In the genomic region with DNA sequence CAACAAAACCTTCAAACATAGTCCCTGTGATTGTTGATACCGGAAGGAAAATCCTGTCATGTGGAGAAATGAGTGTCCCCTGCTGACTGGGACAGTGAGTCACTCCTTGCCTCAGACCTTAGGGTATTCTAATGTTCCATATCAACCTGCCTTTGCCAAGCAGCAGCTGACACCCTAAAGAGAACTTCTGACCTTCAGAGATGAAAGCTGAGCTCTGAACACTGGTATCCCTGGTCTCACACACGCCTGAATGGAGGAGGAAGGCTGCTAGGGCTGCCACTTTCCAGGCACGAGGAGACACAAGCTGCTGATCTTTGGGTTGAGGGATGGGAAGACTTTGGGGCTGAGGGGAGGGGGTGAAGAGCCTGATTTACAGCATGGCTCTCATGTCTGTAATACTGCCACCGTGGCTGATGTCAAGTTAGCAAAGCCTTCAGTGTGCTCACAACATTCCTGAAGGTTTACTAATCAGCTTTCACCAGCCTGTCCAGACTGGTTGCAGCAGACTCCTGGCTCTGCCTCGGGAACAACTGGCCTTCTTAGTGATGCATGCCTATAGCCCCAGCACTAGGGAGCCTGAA, we compare ENCODE assay signal across 8 mouse cellular contexts. TPM values are rescaled to one million over a fixed set of nuclear protein-coding genes. Genes with fewer than 3 reads are reported as not detected.
DNase-seq lines count a peak whose midpoint lies in the region; ATAC-seq and TF ChIP-seq lines count a peak whose summit lies in the region.

No protein-coding gene starts in this region.

- no peak for TF ChIP-seq EP300 in heart, postnatal 0 days (IDR thresholded peaks at IDR 0.05; ENCODE audit: low read depth)

- no peak overlapping the region for H3K27ac ChIP-seq in embryonic facial prominence, embryonic 11.5 days (replicated peaks; ENCODE audit: low read depth, low read length)
- peak overlapping the region; percentile 85 for H3K27ac ChIP-seq in heart, postnatal 0 days (ENCODE audit: low read depth)
- H3K27ac ChIP-seq in lung, embryonic 14.5 days (ENCODE audit: low read depth): peak overlapping the region; percentile 80
- no peak overlapping the region for H3K27ac ChIP-seq in hindbrain, embryonic 12.5 days
- no peak overlapping the region for H3K27ac ChIP-seq in midbrain, embryonic 14.5 days (replicated peaks; ENCODE audit: low read depth, low read length)

- H3K4me3 ChIP-seq in embryonic facial prominence, embryonic 11.5 days (ENCODE audit: low read depth, low read length): no peak overlapping the region
- no peak overlapping the region for H3K4me3 ChIP-seq in heart, postnatal 0 days (ENCODE audit: low read depth, low read length)
- no peak overlapping the region for H3K4me3 ChIP-seq in lung, embryonic 14.5 days (ENCODE audit: low read depth, low read length)
- no peak overlapping the region for H3K4me3 ChIP-seq in hindbrain, embryonic 12.5 days
- H3K4me3 ChIP-seq in midbrain, embryonic 14.5 days (replicated peaks; ENCODE audit: low read depth, low read length): no peak overlapping the region

- no peak for ATAC-seq in embryonic facial prominence, embryonic 11.5 days (replicated peaks; ENCODE audit: insufficient number of reproducible peaks, low FRiP score, low TSS enrichment, low read depth)
- ATAC-seq in heart, postnatal 0 days (ENCODE audit: insufficient read depth, low read depth): peak; percentile 91
- peak; percentile 47; the same call in 1 of the 2 replicates for ATAC-seq in lung, embryonic 14.5 days (ENCODE audit: insufficient read depth)
- no peak for ATAC-seq in hindbrain, embryonic 12.5 days (ENCODE audit: low FRiP score)
- no peak for ATAC-seq in midbrain, embryonic 14.5 days (ENCODE audit: low FRiP score, low TSS enrichment)
- no peak for ATAC-seq in activated CD4-positive, CD25-positive, alpha-beta regulatory T cell, adult 4 months

- no peaks in the 10 kb centered on the region for H3K36me3 ChIP-seq in embryonic facial prominence, embryonic 11.5 days (replicated peaks; ENCODE audit: control insufficient read depth, insufficient read depth, low read depth, low read length)
- H3K36me3 ChIP-seq in heart, postnatal 0 days (replicated peaks; ENCODE audit: control insufficient read depth, insufficient read depth, low read length): no peaks in the 10 kb centered on the region
- no peaks in the 10 kb centered on the region for H3K36me3 ChIP-seq in lung, embryonic 14.5 days (ENCODE audit: insufficient read depth)
- H3K36me3 ChIP-seq in hindbrain, embryonic 12.5 days: no peaks in the 10 kb centered on the region
- no peaks in the 10 kb centered on the region for H3K36me3 ChIP-seq in midbrain, embryonic 14.5 days (ENCODE audit: control insufficient read depth, insufficient read depth, low read length)

- no peak overlapping the region; the same call in 1 of the 2 replicates for H3K9ac ChIP-seq in embryonic facial prominence, embryonic 11.5 days (replicated peaks; ENCODE audit: low read length)
- H3K9ac ChIP-seq in heart, postnatal 0 days (replicated peaks; ENCODE audit: low read depth, low read length): no peak overlapping the region; the same call in 1 of the 2 replicates
- no peak overlapping the region for H3K9ac ChIP-seq in lung, embryonic 14.5 days
- no peak overlapping the region for H3K9ac ChIP-seq in hindbrain, embryonic 12.5 days
- H3K9ac ChIP-seq in midbrain, embryonic 14.5 days (replicated peaks; ENCODE audit: low read length): no peak overlapping the region

- WGBS in embryonic facial prominence, embryonic 11.5 days: 61% methylated on average over 5 of the region's 5 CpGs
- WGBS in heart, postnatal 0 days: 19% methylated on average over 5 of the region's 5 CpGs
- 36% methylated on average over 5 of the region's 5 CpGs for WGBS in lung, embryonic 14.5 days
- WGBS in hindbrain, embryonic 12.5 days: 50% methylated on average over 5 of the region's 5 CpGs
- 56% methylated on average over 5 of the region's 5 CpGs for WGBS in midbrain, embryonic 14.5 days

- H3K9me3 ChIP-seq in embryonic facial prominence, embryonic 11.5 days (replicated peaks; ENCODE audit: control insufficient read depth, low read length): no peaks in the 10 kb centered on the region
- H3K9me3 ChIP-seq in heart, postnatal 0 days (replicated peaks; ENCODE audit: control insufficient read depth, low read length): no peaks in the 10 kb centered on the region
- H3K9me3 ChIP-seq in lung, embryonic 14.5 days (ENCODE audit: low read depth, low read length): no peaks in the 10 kb centered on the region
- H3K9me3 ChIP-seq in hindbrain, embryonic 12.5 days (replicated peaks): peaks cover 2% of the 10 kb centered on the region
- peaks cover 2% of the 10 kb centered on the region; the same call in 1 of the 2 replicates for H3K9me3 ChIP-seq in midbrain, embryonic 14.5 days (ENCODE audit: control insufficient read depth, low read length)

- no peak for TF ChIP-seq CTCF in heart, postnatal 0 days (IDR thresholded peaks at IDR 0.05; ENCODE audit: low read depth)
- TF ChIP-seq CTCF in lung, embryonic 14.5 days (IDR thresholded peaks at IDR 0.05; ENCODE audit: low read depth): no peak

- peak; percentile 72 for DNase-seq in MN1 (ENCODE audit: low spot score)
- DNase-seq in embryonic facial prominence, embryonic 11.5 days (ENCODE audit: low spot score): peak; percentile 35
- peak; percentile 71 for DNase-seq in heart, postnatal 0 days (ENCODE audit: low spot score)
- peak; percentile 51 for DNase-seq in lung, embryonic 14.5 days
- no peak for DNase-seq in thymus, adult 18-20 months
- no peak for DNase-seq in midbrain, embryonic 14.5 days

- no peaks in the 10 kb centered on the region for H3K27me3 ChIP-seq in embryonic facial prominence, embryonic 11.5 days (ENCODE audit: control insufficient read depth, insufficient read depth, low read length)
- no peaks in the 10 kb centered on the region for H3K27me3 ChIP-seq in heart, postnatal 0 days (ENCODE audit: control insufficient read depth, insufficient read depth, low read length)
- no peaks in the 10 kb centered on the region for H3K27me3 ChIP-seq in lung, embryonic 14.5 days (ENCODE audit: insufficient read depth, low read length)
- no peaks in the 10 kb centered on the region for H3K27me3 ChIP-seq in hindbrain, embryonic 12.5 days
- H3K27me3 ChIP-seq in midbrain, embryonic 14.5 days (ENCODE audit: control insufficient read depth, insufficient read depth, low read length): no peaks in the 10 kb centered on the region

- H3K4me1 ChIP-seq in embryonic facial prominence, embryonic 11.5 days (ENCODE audit: control insufficient read depth, insufficient read depth, low read length): peaks cover 3% of the 10 kb centered on the region; the same call in 1 of the 2 replicates
- H3K4me1 ChIP-seq in heart, postnatal 0 days (ENCODE audit: control insufficient read depth, insufficient read depth): peaks cover 18% of the 10 kb centered on the region; the same call in 1 of the 2 replicates
- no peaks in the 10 kb centered on the region; the same call in 1 of the 2 replicates for H3K4me1 ChIP-seq in lung, embryonic 14.5 days (ENCODE audit: insufficient read depth)
- no peaks in the 10 kb centered on the region for H3K4me1 ChIP-seq in hindbrain, embryonic 12.5 days
- no peaks in the 10 kb centered on the region for H3K4me1 ChIP-seq in midbrain, embryonic 14.5 days (ENCODE audit: control insufficient read depth, insufficient read depth, low read length)

- H3K4me2 ChIP-seq in embryonic facial prominence, embryonic 11.5 days (ENCODE audit: low read depth, low read length): no peak overlapping the region
- H3K4me2 ChIP-seq in heart, postnatal 0 days (ENCODE audit: low read depth, low read length): no peak overlapping the region
- no peak overlapping the region for H3K4me2 ChIP-seq in lung, embryonic 14.5 days
- no peak overlapping the region for H3K4me2 ChIP-seq in hindbrain, embryonic 12.5 days (replicated peaks)
- H3K4me2 ChIP-seq in midbrain, embryonic 14.5 days (ENCODE audit: low read length): no peak overlapping the region

RNA-seq across cellular contexts. Expression of a gene that starts 58.1 kb away (rescaled TPM):
- 32.2 and 36.8 TPM in 2 replicates for polyA plus RNA-seq in embryonic facial prominence, embryonic 11.5 days (2014; fragmentation: Nextera tagmentation; extraction: Ambion mirVana)
- 30.2 and 44.3 TPM in 2 replicates for total RNA-seq in heart, postnatal 0 days (2014; rRNA removed; ENCODE audit: low replicate concordance)
- polyA plus RNA-seq in heart, postnatal 0 days (2015; fragmentation: Nextera tagmentation; extraction: Ambion mirVana): 8.9 and 10.9 TPM in 2 replicates
- polyA plus RNA-seq in lung, embryonic 14.5 days (2014; fragmentation: Nextera tagmentation; extraction: Ambion mirVana): 30.7 and 32.5 TPM in 2 replicates
- 23.6 and 23.7 TPM in 2 replicates for polyA plus RNA-seq in hindbrain, embryonic 12.5 days (2016; fragmentation: Nextera tagmentation; extraction: Ambion mirVana)
- 16.0 and 21.7 TPM in 2 replicates for polyA plus RNA-seq in midbrain, embryonic 14.5 days (2014; fragmentation: Nextera tagmentation; extraction: Ambion mirVana)
- 10 to 100 TPM; 36.4 to 47.1 TPM for polyA plus RNA-seq in activated CD4-positive, CD25-positive, alpha-beta regulatory T cell, adult 4 months (2017; shearing (Covaris generic))

Comparison
In these comparisons a context has a peak if more than half of its experiments do, and no peak if none do; other contexts are left out.
1. DNase-seq: peak in MN1 (single experiment), embryonic facial prominence, embryonic 11.5 days (single experiment), heart, postnatal 0 days (single experiment) and lung, embryonic 14.5 days (single experiment); none in thymus, adult 18-20 months (0 of 2) and midbrain, embryonic 14.5 days (single experiment).
2. ATAC-seq: peak in heart, postnatal 0 days (single experiment) and lung, embryonic 14.5 days (single experiment); none in embryonic facial prominence, embryonic 11.5 days (single experiment), hindbrain, embryonic 12.5 days (single experiment), midbrain, embryonic 14.5 days (single experiment) and activated CD4-positive, CD25-positive, alpha-beta regulatory T cell, adult 4 months (single experiment).
3. H3K27ac ChIP-seq: peak in heart, postnatal 0 days (single experiment) and lung, embryonic 14.5 days (single experiment); none in embryonic facial prominence, embryonic 11.5 days (single experiment), hindbrain, embryonic 12.5 days (single experiment) and midbrain, embryonic 14.5 days (single experiment).